Mouse (Mus musculus): ENCODE measurements around the gene Coq8a.
A peak's percentile ranks its signal among the peaks of the same experiment; 100 is the strongest.

Coq8a gene

DNA sequence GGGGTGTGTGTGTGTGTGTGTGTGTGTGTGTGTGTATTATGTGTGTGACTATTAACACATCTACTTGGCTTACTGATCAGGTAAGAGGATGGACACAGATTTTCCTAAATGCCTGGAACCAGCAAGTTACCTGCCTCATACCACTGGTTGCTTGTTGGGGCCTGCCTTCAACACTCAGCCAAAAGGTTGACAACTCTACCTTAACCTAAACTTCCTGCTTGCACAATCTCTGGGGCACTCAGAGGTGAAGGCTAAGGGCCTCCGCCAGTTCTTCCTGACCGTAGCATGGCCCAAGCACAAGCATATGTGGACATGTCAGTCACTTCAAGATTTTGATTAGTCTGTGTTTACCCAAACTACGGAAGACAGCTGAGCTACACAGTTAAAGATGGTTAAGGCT, 1.4 kb downstream of the Coq8a start:
- DNase-seq (ENCODE audit: low spot score in 2 of 2), result no peak

- no peak for DNase-seq (ENCODE audit: low spot score in 2 of 2)
These were observed 2.9 kb downstream of the Coq8a start for GRCm38 (mm10) chr1:180196508-180196907.

DNA sequence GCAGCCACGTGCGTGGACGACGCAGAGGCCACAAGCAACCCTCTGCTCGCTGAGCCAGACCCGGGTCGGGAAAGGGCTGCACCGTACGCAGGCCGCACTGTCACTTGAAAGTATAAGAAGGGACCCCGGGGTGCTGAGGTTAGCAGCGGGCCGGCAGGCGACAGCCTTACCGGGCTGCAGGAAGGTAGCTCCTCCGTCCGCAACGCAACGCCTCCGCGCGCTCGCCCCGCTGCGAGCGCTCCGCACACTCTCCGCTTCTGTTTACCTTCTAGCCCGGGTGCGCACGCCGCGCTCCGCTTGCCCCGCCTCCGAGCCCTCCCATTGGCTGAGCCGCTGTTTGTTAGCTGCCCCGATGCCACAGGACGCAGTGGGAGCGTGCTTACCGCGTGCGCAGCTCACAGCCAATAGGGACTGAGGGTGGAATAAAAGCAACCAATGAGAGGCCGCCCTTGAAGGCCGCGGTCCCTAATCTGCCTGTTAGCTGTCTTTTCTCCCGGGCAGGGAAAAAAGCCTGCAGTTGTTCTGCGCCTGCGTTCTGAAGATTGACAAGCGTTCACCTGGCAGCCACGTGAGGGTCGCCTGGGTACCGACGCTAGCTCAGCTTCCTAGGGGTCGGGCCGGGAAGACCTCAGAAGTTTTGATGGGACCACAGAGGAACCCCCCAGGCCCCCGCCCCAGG, 3.6 kb downstream of the Coq8a start:
- DNase-seq (ENCODE audit: low spot score in 2 of 2), result peak; percentile 96

DNA sequence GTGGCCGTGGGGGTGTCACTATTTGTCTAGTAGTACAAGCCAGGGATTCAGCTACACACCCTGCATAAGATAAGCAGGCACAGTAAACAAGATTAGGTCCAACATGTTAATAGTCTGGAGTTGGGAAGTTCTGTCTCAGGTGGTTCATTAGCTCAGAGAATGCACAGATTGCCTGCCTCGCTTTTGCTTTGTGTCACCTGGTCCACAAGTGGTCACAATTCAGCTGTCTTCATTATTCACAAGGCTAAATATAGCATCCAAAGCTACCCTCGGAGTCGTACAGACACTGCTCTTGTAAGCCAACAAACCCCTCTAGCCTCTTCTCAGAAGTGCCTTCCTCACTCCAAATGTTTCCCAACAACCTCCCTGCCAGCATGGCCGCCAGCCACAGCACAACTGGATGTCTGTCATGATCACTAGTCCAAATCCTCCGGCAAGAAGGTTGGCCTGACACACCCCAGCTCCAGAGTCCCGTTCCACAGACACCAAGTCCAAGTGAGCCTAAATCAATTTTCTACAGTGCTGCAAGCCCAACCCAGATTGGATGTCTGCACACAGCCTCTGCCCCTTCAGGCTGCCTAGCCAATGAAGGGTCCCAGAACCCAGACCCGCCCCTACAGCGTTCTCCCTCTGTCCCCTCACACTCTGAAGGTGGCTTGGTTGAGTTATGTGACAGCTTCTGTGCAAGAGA, 4.5 kb downstream of the Coq8a start:
- DNase-seq (ENCODE audit: low spot score in 2 of 2), result no peak

DNA sequence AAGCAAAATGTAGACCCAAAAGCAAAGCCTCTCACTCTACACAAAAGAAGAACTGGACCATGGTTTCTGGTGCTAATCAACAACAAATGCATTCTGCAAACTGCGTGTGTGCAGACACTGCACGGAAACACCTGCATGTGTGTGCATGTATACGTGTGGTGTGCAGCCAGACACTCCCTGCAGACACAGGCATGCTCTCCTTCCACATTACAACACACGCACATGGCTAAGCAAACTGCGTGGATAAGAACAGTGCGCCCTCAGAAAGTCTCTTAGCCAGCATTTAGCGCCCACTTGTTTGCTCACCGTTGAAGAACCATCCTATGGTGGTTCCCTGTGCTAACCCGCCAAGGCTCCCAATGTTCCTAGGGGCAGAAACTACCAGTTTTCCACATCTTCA, 5.4 kb downstream of the Coq8a start:
- DNase-seq (ENCODE audit: low spot score in 2 of 2), result no peak

GRCm38 (mm10) chr1:180193391-180193935, 5.9 kb downstream of the Coq8a start:
- no peak for DNase-seq (ENCODE audit: low spot score in 2 of 2)

DNA sequence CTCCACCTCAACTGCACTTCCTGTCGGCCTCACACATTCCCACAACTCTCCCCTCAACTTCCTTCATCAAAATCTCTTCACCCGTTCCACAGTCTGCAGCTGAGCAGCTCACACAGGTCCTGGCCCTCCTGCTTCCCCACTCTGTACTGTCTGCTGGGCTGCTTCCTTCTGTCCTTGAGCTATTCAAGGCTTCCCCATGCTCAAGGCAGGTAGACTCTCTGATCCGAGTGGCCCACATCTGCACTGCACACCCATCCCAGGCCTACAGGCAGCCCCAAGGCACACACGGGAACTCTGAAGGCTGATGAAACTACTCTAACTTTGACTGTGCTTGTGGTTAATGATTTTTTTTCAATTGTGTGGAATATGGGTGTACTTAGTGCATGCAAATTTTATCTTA, 6.5 kb downstream of the Coq8a start:
- no peak for DNase-seq (ENCODE audit: low spot score in 2 of 2)

- DNase-seq (ENCODE audit: low spot score in 2 of 2), result no peak
These were observed 7.7 kb downstream of the Coq8a start for GRCm38 (mm10) chr1:180191651-180192220.

DNA sequence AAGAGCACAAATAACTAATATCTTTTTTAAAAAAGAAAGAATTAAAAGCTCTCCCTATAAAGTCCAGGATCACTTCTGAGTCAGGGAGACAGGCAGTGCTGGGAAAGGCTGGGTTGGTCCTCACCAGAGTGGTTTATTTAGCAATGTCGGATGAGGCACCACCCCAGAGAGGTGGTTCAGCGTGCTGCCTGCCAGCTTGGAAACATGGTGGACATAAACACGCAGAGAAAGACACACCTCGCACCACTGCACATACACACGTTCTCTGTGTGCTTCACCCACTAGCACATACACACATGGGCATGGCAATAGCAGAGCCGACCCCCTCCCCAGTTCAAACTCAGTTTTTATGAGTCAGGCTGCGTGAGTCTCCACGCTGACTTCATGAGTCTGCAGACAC, 8.3 kb downstream of the Coq8a start:
- no peak for DNase-seq (ENCODE audit: low spot score in 2 of 2)

GRCm38 (mm10) chr1:180188951-180189350, 10.5 kb downstream of the Coq8a start:
- no peak for DNase-seq (ENCODE audit: low spot score in 2 of 2)

- DNase-seq (ENCODE audit: low spot score in 2 of 2), result no peak
These were observed 13.0 kb downstream of the Coq8a start for GRCm38 (mm10) chr1:180186371-180186770.

- no peak for DNase-seq (ENCODE audit: low spot score in 2 of 2)
These were observed 13.5 kb downstream of the Coq8a start for GRCm38 (mm10) chr1:180185877-180186276.

DNA sequence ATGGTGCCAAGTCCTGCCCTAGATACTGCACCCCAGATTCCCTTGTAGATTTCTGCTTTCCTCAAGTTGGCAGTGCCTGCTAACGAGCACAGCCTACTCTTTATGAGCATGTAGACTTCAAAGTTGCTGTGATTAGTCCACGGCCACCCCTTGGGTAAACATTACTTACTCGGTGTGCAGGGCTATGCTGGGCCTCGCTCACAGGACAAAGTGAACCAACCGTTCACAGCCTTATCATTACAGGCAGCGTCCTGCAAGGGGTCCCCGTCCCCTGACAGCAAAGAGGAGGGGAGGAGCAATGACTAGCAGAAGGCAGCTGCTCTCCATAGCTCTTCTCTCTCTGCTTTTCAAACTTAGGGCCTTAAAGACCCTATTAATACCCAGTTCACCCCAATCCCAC, 14.6 kb downstream of the Coq8a start:
- no peak for DNase-seq (ENCODE audit: low spot score in 2 of 2)

DNA sequence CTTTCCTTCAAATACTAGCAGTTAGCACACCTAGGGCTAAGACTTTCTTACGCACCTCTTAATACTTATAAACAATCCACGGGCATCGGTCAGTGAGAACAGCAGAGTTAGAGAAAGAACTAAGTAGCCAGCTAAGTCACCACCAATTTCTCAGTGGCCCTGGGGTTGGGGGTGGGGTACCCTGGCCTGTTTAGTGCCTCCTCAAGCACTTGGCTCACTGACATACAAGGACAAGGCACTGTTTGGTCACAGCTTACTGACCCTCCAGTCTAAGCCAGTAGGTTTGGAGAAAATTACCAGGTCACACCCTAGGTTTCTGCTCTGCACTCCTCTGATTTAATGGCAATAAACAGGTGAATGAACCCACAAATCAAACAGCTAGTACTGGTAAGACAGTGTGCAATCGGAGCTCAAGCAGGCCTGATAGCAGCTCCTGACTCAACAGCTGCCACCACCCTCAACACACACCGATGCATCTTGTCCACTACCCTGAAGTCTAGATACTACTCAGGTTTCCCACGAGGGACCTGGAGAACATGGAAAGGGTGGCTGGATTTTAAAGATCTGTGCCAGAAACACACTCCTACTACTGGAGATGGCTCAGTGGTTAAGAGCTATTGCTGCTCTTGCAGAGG, 15.8 kb downstream of the Coq8a start:
- DNase-seq (ENCODE audit: low spot score in 2 of 2), result no peak

- DNase-seq (ENCODE audit: low spot score in 2 of 2), result no peak
These were observed 16.7 kb downstream of the Coq8a start for GRCm38 (mm10) chr1:180182731-180183130.

GRCm38 (mm10) chr1:180181966-180182319, 17.5 kb downstream of the Coq8a start:
- DNase-seq (ENCODE audit: low spot score in 2 of 2), result no peak

DNA sequence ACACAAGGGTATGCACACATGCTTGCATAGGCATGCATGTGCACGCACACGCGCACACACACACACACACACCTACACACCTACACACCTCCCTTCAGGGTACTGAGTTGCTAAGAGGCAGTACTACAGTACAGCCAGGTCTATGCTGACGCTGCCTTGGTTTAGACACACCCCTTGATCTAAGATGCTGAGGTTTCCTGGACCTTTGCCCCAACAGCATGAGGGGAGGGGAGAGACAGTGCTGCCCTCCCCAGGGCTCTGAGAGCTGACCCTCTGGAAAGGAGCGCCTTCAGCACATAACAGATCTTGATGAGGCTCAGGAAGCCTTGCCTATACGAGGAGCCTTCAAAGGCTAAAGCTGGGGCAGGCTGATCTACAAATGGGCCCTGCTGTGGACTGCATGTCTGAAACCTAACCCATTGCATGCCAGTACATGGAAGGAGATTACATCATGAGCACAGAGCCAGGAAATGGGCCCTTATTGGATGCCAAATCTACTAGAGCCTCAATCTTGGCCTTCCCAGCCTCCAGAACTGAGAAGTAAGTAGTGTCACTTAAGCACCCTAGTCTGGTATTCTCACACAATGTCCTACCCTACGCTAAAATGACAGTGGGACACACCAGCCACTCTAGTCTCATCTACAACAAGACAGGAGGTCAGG, 18.0 kb downstream of the Coq8a start:
- DNase-seq (ENCODE audit: low spot score in 2 of 2), result no peak

GRCm38 (mm10) chr1:180179840-180180239, 19.6 kb downstream of the Coq8a start:
- DNase-seq (ENCODE audit: low spot score in 2 of 2), result no peak

- DNase-seq (ENCODE audit: low spot score in 2 of 2), result no peak
These were observed 20.3 kb downstream of the Coq8a start for GRCm38 (mm10) chr1:180179100-180179499.

DNA sequence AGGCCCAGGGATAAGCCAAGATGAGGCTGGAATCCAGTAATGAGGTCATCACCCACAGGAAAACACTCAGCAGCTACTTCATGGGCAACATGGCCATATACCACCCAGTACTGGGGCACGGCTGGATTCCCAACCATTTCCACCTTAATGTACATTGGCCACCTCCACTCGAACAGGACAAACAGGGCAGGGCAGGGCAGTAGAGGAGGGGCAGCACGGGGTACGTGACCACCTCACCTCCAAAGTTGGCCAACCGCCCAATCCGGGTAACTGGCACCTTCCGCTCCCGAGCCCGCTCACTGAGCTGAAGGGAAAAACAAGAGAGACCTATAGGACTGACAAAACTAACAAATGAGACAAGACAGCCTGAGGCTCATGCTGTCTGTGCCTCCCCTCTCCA, 21.1 kb downstream of the Coq8a start:
- no peak for DNase-seq (ENCODE audit: low spot score in 2 of 2)

DNA sequence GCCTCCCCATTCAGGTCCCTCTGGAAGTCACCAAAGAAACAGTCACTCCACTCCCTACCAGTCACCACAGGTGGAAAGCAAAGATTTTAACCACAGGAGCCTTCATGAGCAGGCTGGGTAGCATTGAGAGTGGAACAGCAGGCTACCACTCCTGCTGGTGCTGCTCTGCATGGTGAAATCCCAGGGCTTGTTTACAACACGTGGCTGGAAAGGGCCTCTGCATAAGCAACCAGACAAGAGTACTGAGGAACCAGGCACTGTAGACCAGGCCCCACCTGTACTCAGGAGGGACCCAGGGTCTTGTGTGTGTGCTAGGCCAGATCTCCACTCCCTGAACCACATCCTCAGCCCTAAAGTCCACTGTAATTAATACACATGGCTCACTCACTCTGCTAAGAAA, 22.6 kb downstream of the Coq8a start:
- no peak for DNase-seq (ENCODE audit: low spot score in 2 of 2)

- DNase-seq (ENCODE audit: low spot score in 2 of 2), result no peak
These were observed 23.8 kb downstream of the Coq8a start for GRCm38 (mm10) chr1:180175635-180176034.

Data from frontal cortex, postnatal 25 days (tissue).